Mouse (Mus musculus): ENCODE measurements around the gene 1110008P14Rik. TPM values are rescaled to one million over a fixed set of nuclear protein-coding genes. Genes with fewer than 3 reads are reported as not detected.

1110008P14Rik gene
- polyA plus RNA-seq, 1 experiment from 2014 or later, result 90.1 TPM

- no peaks in the 10 kb centered on the region for H3K9me3 ChIP-seq (ENCODE audit: control insufficient read depth, low read length)
- 21% methylated on average over 2 of the region's 2 CpGs for WGBS
- no peak overlapping the region for H3K4me3 ChIP-seq (ENCODE audit: low read depth, low read length)
- H3K9ac ChIP-seq (ENCODE audit: low read length), result no peak overlapping the region
- DNase-seq (ENCODE audit: low spot score) (peak; percentile 94), ATAC-seq (ENCODE audit: low FRiP score, low TSS enrichment) (no peak; the same call in 1 of the 2 replicates)
- peaks cover 7% of the 10 kb centered on the region; the same call in 1 of the 2 replicates for H3K36me3 ChIP-seq (ENCODE audit: control insufficient read depth, insufficient read depth, low read length)
- no peak overlapping the region for H3K4me2 ChIP-seq (replicated peaks; ENCODE audit: low read depth)
- H3K4me1 ChIP-seq (replicated peaks; ENCODE audit: control insufficient read depth, insufficient read depth), result no peaks in the 10 kb centered on the region
- H3K27ac ChIP-seq (replicated peaks), result no peak overlapping the region
- peak; percentile 100 for TF ChIP-seq CTCF (IDR thresholded peaks at IDR 0.05; ENCODE audit: low read depth)
- no peak for TF ChIP-seq EP300 (optimal IDR thresholded peaks at IDR 0.05)
- no peaks in the 10 kb centered on the region for H3K27me3 ChIP-seq (ENCODE audit: control insufficient read depth, insufficient read depth, low read length)
Observed at GRCm38 (mm10) chr2:32404663-32405062, 22.9 kb upstream of the 1110008P14Rik start.

GRCm38 (mm10) chr2:32396695-32397094, 15.0 kb upstream of the 1110008P14Rik start:
- Histone ChIP-seq H3K9ac (ENCODE audit: low read length) (peak overlapping the region; percentile 71), H3K9me3 (ENCODE audit: control insufficient read depth, low read length) (no peaks in the 10 kb centered on the region), H3K4me2 (replicated peaks; ENCODE audit: low read depth) (peak overlapping the region; percentile 89), H3K36me3 (ENCODE audit: control insufficient read depth, insufficient read depth, low read length) (peaks cover 3% of the 10 kb centered on the region; the same call in 1 of the 2 replicates), H3K4me3 (ENCODE audit: low read depth, low read length) (peak overlapping the region; percentile 76), H3K27ac (replicated peaks) (peak overlapping the region; percentile 97), H3K27me3 (ENCODE audit: control insufficient read depth, insufficient read depth, low read length) (no peaks in the 10 kb centered on the region), H3K4me1 (replicated peaks; ENCODE audit: control insufficient read depth, insufficient read depth) (peaks cover 2% of the 10 kb centered on the region; the same call in 1 of the 2 replicates)
- TF ChIP-seq CTCF (IDR thresholded peaks at IDR 0.05; ENCODE audit: low read depth), result no peak
- TF ChIP-seq EP300 (optimal IDR thresholded peaks at IDR 0.05), result no peak
- ATAC-seq (ENCODE audit: low FRiP score, low TSS enrichment) (no peak), DNase-seq (ENCODE audit: low spot score) (peak; percentile 40)
- WGBS, result 0% methylated on average over 15 of the region's 15 CpGs

DNA sequence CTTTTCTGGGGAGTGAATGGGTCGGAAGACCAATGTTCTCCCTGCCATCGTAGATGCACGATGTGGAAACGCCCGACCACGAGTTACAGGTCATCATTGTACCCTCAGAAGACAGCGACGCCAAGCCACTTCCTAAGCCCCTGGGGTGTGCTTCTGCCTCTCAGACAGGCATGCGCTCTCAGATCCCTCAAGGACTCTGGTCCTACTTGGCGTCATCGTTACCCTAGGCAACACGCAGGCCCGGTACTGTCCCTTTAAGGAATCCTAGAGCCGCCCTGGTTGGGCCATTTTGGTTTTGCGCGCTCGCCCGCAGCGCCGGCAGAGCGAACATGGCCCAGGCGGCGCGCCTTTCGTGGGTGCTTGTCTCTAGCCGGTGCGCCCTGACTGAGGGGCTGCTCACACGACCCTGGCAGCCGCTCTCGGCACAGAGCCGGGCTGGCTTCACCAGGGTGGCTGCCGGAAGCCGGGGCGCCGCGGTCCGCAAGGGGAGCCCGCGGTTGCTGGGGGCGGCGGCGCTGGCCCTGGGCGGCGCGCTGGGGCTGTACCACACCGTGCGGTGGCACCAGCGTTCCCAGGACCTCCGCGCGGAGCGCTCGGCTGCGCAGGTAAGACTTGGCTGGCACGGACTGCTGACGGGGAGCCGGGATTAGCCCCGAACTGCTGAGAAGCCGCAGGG, 14.3 kb upstream of the 1110008P14Rik start:
- under 1% methylated on average over 59 of the region's 59 CpGs for WGBS

DNA sequence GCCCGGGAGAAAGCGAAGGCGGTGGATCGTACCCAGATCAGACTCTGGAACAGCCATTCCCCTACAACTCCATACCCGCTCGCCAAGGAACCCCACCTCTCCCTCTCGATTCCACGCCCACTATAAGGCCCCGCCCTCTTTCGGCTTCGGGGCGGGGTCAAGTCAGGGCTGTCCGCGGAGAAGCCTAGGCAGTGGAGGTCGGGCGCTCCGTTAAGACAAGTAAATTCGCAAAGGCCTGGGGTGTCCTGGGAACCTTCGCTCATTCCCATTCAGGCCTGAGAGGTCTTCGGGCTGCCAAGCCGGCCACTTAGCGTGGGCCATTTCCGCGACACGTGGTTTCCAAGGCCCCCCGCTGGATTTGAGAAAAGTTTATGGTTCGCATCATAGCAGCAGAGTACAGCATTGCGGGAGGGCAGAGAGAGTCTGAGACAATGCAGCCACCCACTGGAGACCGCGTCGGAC, 13.8 kb upstream of the 1110008P14Rik start, which contains the start of gene Ptges2:
Ptges2 (plus strand) TSS at position 413 of the 462 bp plus-strand sequence.
- WGBS, result under 1% methylated on average over 31 of the region's 31 CpGs
- peak within 1 kb of the TSS; percentile 76 for H3K4me3 ChIP-seq (ENCODE audit: low read depth, low read length)
- TF ChIP-seq CTCF (IDR thresholded peaks at IDR 0.05; ENCODE audit: low read depth) (no peak), EP300 (optimal IDR thresholded peaks at IDR 0.05) (no peak)
- peaks cover 2% of the 10 kb centered on the region; the same call in 1 of the 2 replicates for H3K4me1 ChIP-seq (replicated peaks; ENCODE audit: control insufficient read depth, insufficient read depth)
- no peaks in the 10 kb centered on the region for H3K9me3 ChIP-seq (ENCODE audit: control insufficient read depth, low read length)
- ATAC-seq (ENCODE audit: low FRiP score, low TSS enrichment), result peak; percentile 86
- H3K27ac ChIP-seq (replicated peaks), result peak within 1 kb of the TSS; percentile 97
- H3K36me3 ChIP-seq (ENCODE audit: control insufficient read depth, insufficient read depth, low read length), result 0 out of 2 replicates have a peak, but pooled peaks cover under 1% of the 10 kb centered on the region
- peak; percentile 94 for DNase-seq (ENCODE audit: low spot score)
- peak within 1 kb of the TSS; percentile 71 for H3K9ac ChIP-seq (ENCODE audit: low read length)
- peak within 1 kb of the TSS; percentile 89 for H3K4me2 ChIP-seq (replicated peaks; ENCODE audit: low read depth)
- H3K27me3 ChIP-seq (ENCODE audit: control insufficient read depth, insufficient read depth, low read length), result no peaks in the 10 kb centered on the region

More for the DNA sequence above, 14.3 kb upstream of the 1110008P14Rik start:
- TF ChIP-seq EP300 (optimal IDR thresholded peaks at IDR 0.05), result no peak
- peak; percentile 25 for TF ChIP-seq CTCF (IDR thresholded peaks at IDR 0.05; ENCODE audit: low read depth)
- Histone ChIP-seq H3K9ac (ENCODE audit: low read length) (peak overlapping the region; percentile 71), H3K4me3 (ENCODE audit: low read depth, low read length) (peak overlapping the region; percentile 76), H3K4me2 (replicated peaks; ENCODE audit: low read depth) (peak overlapping the region; percentile 89), H3K36me3 (ENCODE audit: control insufficient read depth, insufficient read depth, low read length) (peaks cover 3% of the 10 kb centered on the region; the same call in 1 of the 2 replicates), H3K4me1 (replicated peaks; ENCODE audit: control insufficient read depth, insufficient read depth) (peaks cover 2% of the 10 kb centered on the region; the same call in 1 of the 2 replicates), H3K27ac (replicated peaks) (peak overlapping the region; percentile 97), H3K9me3 (ENCODE audit: control insufficient read depth, low read length) (no peaks in the 10 kb centered on the region), H3K27me3 (ENCODE audit: control insufficient read depth, insufficient read depth, low read length) (no peaks in the 10 kb centered on the region)
- peak; percentile 92 for DNase-seq (ENCODE audit: low spot score)
- peak; percentile 93 for ATAC-seq (ENCODE audit: low FRiP score, low TSS enrichment)

DNA sequence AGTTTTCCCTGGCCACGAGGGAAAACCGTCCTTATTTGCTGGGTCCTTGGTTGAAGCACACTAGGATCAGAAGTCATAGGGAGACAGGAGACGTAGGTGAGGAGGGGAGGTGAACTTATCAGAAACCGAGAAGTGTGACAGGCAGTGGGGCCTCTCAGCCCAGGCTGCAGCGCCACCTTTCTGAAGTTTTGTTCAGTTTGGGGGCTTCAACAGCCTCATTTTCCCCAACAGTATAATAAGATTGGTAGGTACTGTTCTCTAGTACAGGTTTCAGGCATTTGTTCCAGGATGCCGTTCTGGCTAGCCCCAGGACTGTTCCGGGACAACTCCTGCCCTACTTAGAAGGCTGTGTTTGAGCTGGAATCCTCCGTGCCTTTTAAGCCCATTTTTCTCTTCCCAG, 13.2 kb upstream of the 1110008P14Rik start:
- peak overlapping the region; percentile 97 for H3K27ac ChIP-seq (replicated peaks)
- DNase-seq (ENCODE audit: low spot score), result peak; percentile 41

GRCm38 (mm10) chr2:32392063-32392462, 10.3 kb upstream of the 1110008P14Rik start:
- H3K9me3 ChIP-seq (ENCODE audit: control insufficient read depth, low read length), result no peaks in the 10 kb centered on the region
- no peak overlapping the region for H3K4me3 ChIP-seq (ENCODE audit: low read depth, low read length)
- no peak for TF ChIP-seq EP300 (optimal IDR thresholded peaks at IDR 0.05)
- no peak for TF ChIP-seq CTCF (IDR thresholded peaks at IDR 0.05; ENCODE audit: low read depth)
- no peak overlapping the region for H3K27ac ChIP-seq (replicated peaks)
- DNase-seq (ENCODE audit: low spot score), result peak; percentile 63
- H3K27me3 ChIP-seq (ENCODE audit: control insufficient read depth, insufficient read depth, low read length), result no peaks in the 10 kb centered on the region
- H3K4me2 ChIP-seq (replicated peaks; ENCODE audit: low read depth), result no peak overlapping the region
- WGBS, result 56% methylated on average over 5 of the region's 5 CpGs
- peaks cover 2% of the 10 kb centered on the region; the same call in 1 of the 2 replicates for H3K4me1 ChIP-seq (replicated peaks; ENCODE audit: control insufficient read depth, insufficient read depth)
- H3K36me3 ChIP-seq (ENCODE audit: control insufficient read depth, insufficient read depth, low read length), result no peaks in the 10 kb centered on the region
- ATAC-seq (ENCODE audit: low FRiP score, low TSS enrichment), result no peak
- no peak overlapping the region for H3K9ac ChIP-seq (ENCODE audit: low read length)

More for the DNA sequence above, 13.2 kb upstream of the 1110008P14Rik start:
- H3K4me2 ChIP-seq (replicated peaks; ENCODE audit: low read depth), result peak overlapping the region; percentile 89
- H3K4me3 ChIP-seq (ENCODE audit: low read depth, low read length), result peak overlapping the region; percentile 76
- H3K36me3 ChIP-seq (ENCODE audit: control insufficient read depth, insufficient read depth, low read length), result no peaks in the 10 kb centered on the region
- peak; percentile 72 for TF ChIP-seq CTCF (IDR thresholded peaks at IDR 0.05; ENCODE audit: low read depth)
- no peak for TF ChIP-seq EP300 (optimal IDR thresholded peaks at IDR 0.05)
- H3K9me3 ChIP-seq (ENCODE audit: control insufficient read depth, low read length), result no peaks in the 10 kb centered on the region
- peak overlapping the region; percentile 71 for H3K9ac ChIP-seq (ENCODE audit: low read length)
- WGBS, result 4% methylated on average over 8 of the region's 8 CpGs
- H3K4me1 ChIP-seq (replicated peaks; ENCODE audit: control insufficient read depth, insufficient read depth), result peaks cover 2% of the 10 kb centered on the region; the same call in 1 of the 2 replicates
- no peaks in the 10 kb centered on the region for H3K27me3 ChIP-seq (ENCODE audit: control insufficient read depth, insufficient read depth, low read length)
- ATAC-seq (ENCODE audit: low FRiP score, low TSS enrichment), result no peak
